Mouse (Mus musculus) CH12.LX (cell line): ENCODE results near the gene Vav2. TPM values are rescaled to one million over a fixed set of nuclear protein-coding genes. Genes with fewer than 3 reads are reported as not detected.

Experiments
- DNase-seq: peaks from one replicate; pipeline ENCODE4 v3.0.0-alpha.2; 2013; ENCODE audit errors: extremely low read depth
- H3K27ac ChIP-seq: 2 replicates; pipeline ENCODE4 v1.5.1; 2012; ENCODE audit warnings: low read depth, mild to moderate bottlenecking, control low read depth, moderate library complexity; ENCODE audit not compliant: insufficient read depth
- H3K27me3 ChIP-seq: replicated peaks from 2 replicates; pipeline ENCODE3; 2012; ENCODE audit warnings: inconsistent platforms
- H3K36me3 ChIP-seq, 2 experiments: replicated peaks in 1 of 2; 2 replicates each; pipeline versions ENCODE3 to v1.6.1; 2012; ENCODE audit warnings: inconsistent platforms in 1 of 2, low read length in 1 of 2, mild to moderate bottlenecking in 1 of 2, mixed read lengths in 1 of 2, moderate library complexity in 1 of 2; ENCODE audit not compliant: control insufficient read depth in 1 of 2, insufficient read depth in 1 of 2
- H3K4me1 ChIP-seq, 2 experiments: 2 replicates each; pipeline ENCODE4 v1.6.1; 2012; ENCODE audit warnings: inconsistent platforms in 1 of 2, moderate library complexity in 1 of 2; ENCODE audit not compliant: insufficient read depth in 2 of 2, control insufficient read depth in 1 of 2
- H3K4me2 ChIP-seq: 2 replicates; pipeline ENCODE4 v1.6.1; 2012; ENCODE audit warnings: low read depth, mild to moderate bottlenecking, control low read depth; ENCODE audit not compliant: poor library complexity, insufficient read depth, severe bottlenecking
- H3K4me3 ChIP-seq, 3 experiments: fragments of 150-350 bp in 1 of 3; sonication (generic) in 1 of 3; replicated peaks in 1 of 3; 2 replicates each; pipeline versions ENCODE3 to v1.5.1; 2011 to 2012; ENCODE audit warnings: low read depth in 2 of 3, low read length in 2 of 3, mild to moderate bottlenecking in 2 of 3, moderate library complexity in 2 of 3, control low read depth in 1 of 3, improper control_type of control experiment in 1 of 3, inconsistent platforms in 1 of 3, mixed read lengths in 1 of 3; ENCODE audit not compliant: poor library complexity in 1 of 3
- H3K79me2 ChIP-seq: replicated peaks from 2 replicates; pipeline ENCODE4 v1.6.1; 2012; ENCODE audit warnings: mild to moderate bottlenecking, moderate library complexity; ENCODE audit not compliant: control insufficient read depth, poor library complexity, insufficient read depth, severe bottlenecking; ENCODE audit errors: extremely low read depth
- H3K9ac ChIP-seq: 2 replicates; pipeline ENCODE4 v1.6.1; 2012; ENCODE audit warnings: low read depth, mild to moderate bottlenecking, control low read depth, moderate library complexity; ENCODE audit not compliant: insufficient read depth
- H3K9me3 ChIP-seq: replicated peaks from 2 replicates; pipeline ENCODE3; 2012; ENCODE audit warnings: low read length, inconsistent platforms, mixed read lengths
- BHLHE40 ChIP-seq: IDR thresholded peaks from 2 replicates; pipeline ENCODE4 v1.6.1; 2011; ENCODE audit warnings: mild to moderate bottlenecking, low read depth, low read length, improper control_type of control experiment
- CHD1 ChIP-seq: IDR thresholded peaks from 2 replicates; pipeline ENCODE4 v1.6.1; 2012; ENCODE audit warnings: low read depth, low read length, improper control_type of control experiment, inconsistent platforms
- CHD2 ChIP-seq: IDR thresholded peaks from 2 replicates; pipeline ENCODE4 v1.6.1; 2011; ENCODE audit warnings: low read length, improper control_type of control experiment
- E2F4 ChIP-seq: IDR thresholded peaks from 2 replicates; pipeline ENCODE4 v1.6.1; 2011; ENCODE audit warnings: low read depth, low read length, improper control_type of control experiment; ENCODE audit not compliant: insufficient replicate concordance
- ELF1 ChIP-seq: IDR thresholded peaks from 2 replicates; pipeline ENCODE4 v1.6.1; 2014; ENCODE audit warnings: low read depth, mild to moderate bottlenecking, inconsistent platforms, low read length, improper control_type of control experiment
- HCFC1 ChIP-seq: IDR thresholded peaks from 2 replicates; pipeline ENCODE4 v1.6.1; 2012; ENCODE audit warnings: low read depth, mild to moderate bottlenecking, inconsistent platforms, low read length, improper control_type of control experiment
- IRF4 ChIP-seq: IDR thresholded peaks from 2 replicates; pipeline ENCODE4 v1.6.1; 2014; ENCODE audit warnings: low read depth, mild to moderate bottlenecking, inconsistent platforms, low read length, improper control_type of control experiment
- MAFK ChIP-seq: IDR thresholded peaks from 2 replicates; pipeline ENCODE4 v1.6.1; 2011; ENCODE audit warnings: low read length, improper control_type of control experiment; ENCODE audit not compliant: insufficient replicate concordance
- MAZ ChIP-seq: IDR thresholded peaks from 2 replicates; pipeline ENCODE4 v1.6.1; 2012; ENCODE audit warnings: low read depth, mild to moderate bottlenecking, inconsistent platforms, low read length, improper control_type of control experiment, moderate library complexity
- MEF2A ChIP-seq: IDR thresholded peaks from 2 replicates; pipeline ENCODE4 v1.6.1; 2014; ENCODE audit warnings: low read depth, mild to moderate bottlenecking, inconsistent platforms, low read length, improper control_type of control experiment, borderline replicate concordance
- MXI1 ChIP-seq: IDR thresholded peaks from 2 replicates; pipeline ENCODE4 v1.6.1; 2011; ENCODE audit warnings: mild to moderate bottlenecking, low read depth, low read length, improper control_type of control experiment
- MYC ChIP-seq: IDR thresholded peaks from 2 replicates; pipeline ENCODE4 v1.6.1; 2011; ENCODE audit warnings: low read depth, mild to moderate bottlenecking, improper control_type of control experiment, low read length
- PAX5 ChIP-seq: IDR thresholded peaks from 2 replicates; pipeline ENCODE4 v1.6.1; 2012; ENCODE audit warnings: low read length, inconsistent platforms, mixed read lengths
- POLR2A ChIP-seq: IDR thresholded peaks from 2 replicates; pipeline ENCODE4 v1.6.1; 2011; ENCODE audit warnings: low read depth, mild to moderate bottlenecking, improper control_type of control experiment, low read length
- POLR2AphosphoS2 ChIP-seq: IDR thresholded peaks from 2 replicates; pipeline ENCODE4 v1.6.1; 2011; ENCODE audit warnings: low read depth, low read length, improper control_type of control experiment
- RCOR1 ChIP-seq: conservative IDR thresholded peaks from 2 replicates; pipeline ENCODE4 v1.6.1; 2012; ENCODE audit warnings: low read depth, mild to moderate bottlenecking, inconsistent platforms, low read length, improper control_type of control experiment
- TBP ChIP-seq: conservative IDR thresholded peaks from 2 replicates; pipeline ENCODE4 v1.6.1; 2011; ENCODE audit warnings: low read depth, low read length, improper control_type of control experiment
- UBTF ChIP-seq: IDR thresholded peaks from 2 replicates; pipeline ENCODE4 v1.6.1; 2012; ENCODE audit warnings: low read depth, mild to moderate bottlenecking, inconsistent platforms, low read length, improper control_type of control experiment, moderate library complexity
- USF1 ChIP-seq: IDR thresholded peaks from 2 replicates; pipeline ENCODE4 v1.6.1; 2014; ENCODE audit warnings: low read depth, mild to moderate bottlenecking, inconsistent platforms, low read length, improper control_type of control experiment
- ZKSCAN1 ChIP-seq: IDR thresholded peaks from 2 replicates; pipeline ENCODE4 v1.6.1; 2012; ENCODE audit warnings: low read depth, inconsistent platforms, low read length, improper control_type of control experiment, borderline replicate concordance
- ZMIZ1 ChIP-seq: IDR thresholded peaks from 2 replicates; pipeline ENCODE4 v1.6.1; 2012; ENCODE audit warnings: low read depth, mild to moderate bottlenecking, inconsistent platforms, low read length, improper control_type of control experiment
- dilution Hi-C: fragments of 300-500 bp; cut with MboI; formaldehyde crosslinking; loops from 2 replicates; pipeline ENCODE4 v1.14.3; 2020; ENCODE audit warnings: low sequenced_read_pairs; ENCODE audit not compliant: extremely low pct_unique_long_range_greater_than_20kb, extremely low pct_ligation_motif_present
- in situ Hi-C: fragments of 300-500 bp; cut with MboI; formaldehyde crosslinking; loops from 3 replicates; pipeline ENCODE4 v1.14.3; 2019; ENCODE audit warnings: low sequenced_read_pairs, low pct_ligation_motif_present, low pct_unique_long_range_greater_than_20kb, mixed read lengths
- polyA plus RNA-seq: library from polyadenylated mRNA; unstranded; fragments of >175 nt; gene quantifications from 2 replicates; pipeline ENCODE4 v1.2.1, GENCODE M21; 2012; ENCODE audit warnings: low read depth; ENCODE audit not compliant: insufficient read length
- total RNA-seq, 2 experiments: library from RNA; depleted of rRNA; stranded (reverse); fragments of 300-350 nt in 1 of 2; fragments of >200 nt in 1 of 2; gene quantifications; 2 replicates each; pipeline ENCODE4 v1.2.3; 2012 to 2014

The Vav2 gene
- total and polyA plus RNA-seq, 3 experiments, result 31.5 to 46.8 (median 46.6) TPM

GRCm38 (mm10) chr2:27289019-27289418 lies 137.8 kb downstream of the Vav2 start (continued):
- no peak for TF ChIP-seq CHD2
- TF ChIP-seq TBP, result no peak
- no peak for TF ChIP-seq ZMIZ1
- TF ChIP-seq PAX5, result no peak
- no peak for TF ChIP-seq MYC
- no peak for TF ChIP-seq CHD1

- Histone ChIP-seq H3K27ac (no peak overlapping the region), H3K9me3 (no peaks in the 10 kb centered on the region), H3K27me3 (no peaks in the 10 kb centered on the region), H3K4me3 (no peak overlapping the region), H3K79me2 (no peaks in the 10 kb centered on the region), H3K36me3 (peaks cover 94 to 99% of the 10 kb centered on the region in 2 experiments), H3K4me1 (peaks cover 3 to 32% of the 10 kb centered on the region in 2 experiments; a peak in 3 of 4 replicates), H3K9ac (no peak overlapping the region), H3K4me2 (no peak overlapping the region)
- TF ChIP-seq E2F4 (no peak), HCFC1 (no peak), POLR2A (no peak), CHD1 (no peak), BHLHE40 (no peak), IRF4 (no peak), MAFK (no peak), ELF1 (no peak), UBTF (no peak), ZKSCAN1 (no peak), USF1 (no peak), MXI1 (no peak), MEF2A (no peak), POLR2AphosphoS2 (no peak), RCOR1 (no peak), MAZ (no peak)
- dilution Hi-C loops, result no loop called here
- in situ Hi-C loops, result loop anchor here (25.0 kb wide), 1 partner anchor 450 kb away; no protein-coding TSS in a partner anchor
- DNase-seq, result no peak
Observed at GRCm38 (mm10) chr2:27286971-27287710, 139.7 kb downstream of the Vav2 start.
